Mouse (Mus musculus) heart, embryonic 10.5 days (tissue): ENCODE data around the gene Dnaaf1. TPM values are rescaled to one million over a fixed set of nuclear protein-coding genes. Genes with fewer than 3 reads are reported as not detected.

Experiments
- DNase-seq: peaks from one replicate; pipeline ENCODE4 v3.0.0-alpha.2; 2017; ENCODE audit warnings: low spot score
- H3K27ac ChIP-seq: fragments of 300-500 bp; sonication (generic); 2 replicates; pipeline ENCODE4 v1.5.1; 2016; ENCODE audit warnings: mild to moderate bottlenecking
- H3K27me3 ChIP-seq: fragments of 300-500 bp; sonication (generic); 2 replicates; pipeline ENCODE4 v1.6.1; 2016; ENCODE audit warnings: mild to moderate bottlenecking; ENCODE audit not compliant: poor library complexity, insufficient read depth, severe bottlenecking
- H3K36me3 ChIP-seq: fragments of 300-500 bp; sonication (generic); 2 replicates; pipeline ENCODE4 v1.6.1; 2016; ENCODE audit warnings: mild to moderate bottlenecking, moderate library complexity
- H3K4me1 ChIP-seq: fragments of 300-500 bp; sonication (generic); 2 replicates; pipeline ENCODE4 v1.6.1; 2016; ENCODE audit warnings: mild to moderate bottlenecking
- H3K4me3 ChIP-seq: fragments of 300-500 bp; sonication (generic); 2 replicates; pipeline ENCODE4 v1.5.1; 2016; ENCODE audit warnings: mild to moderate bottlenecking, moderate library complexity
- H3K9me3 ChIP-seq: fragments of 300-500 bp; sonication (generic); 2 replicates; pipeline ENCODE4 v1.6.1; 2016; ENCODE audit warnings: mild to moderate bottlenecking, moderate library complexity
- WGBS: fragments of 180-500 bp; shearing (Covaris S2); methylation state at CpG from one replicate; pipeline ENCODE4 v1.1.7; 2016; 5-methylcytosine and 5-hydroxymethylcytosine counted together
- polyA plus RNA-seq: library from polyadenylated mRNA; unstranded; fragments of >200 nt; fragmentation: Nextera tagmentation; extraction: Ambion mirVana; gene quantifications from 2 replicates; pipeline ENCODE4 v1.2.1, GENCODE M21; 2016

Dnaaf1 gene
- polyA plus RNA-seq, 1 experiment from 2014 or later: 0.31 TPM

DNA sequence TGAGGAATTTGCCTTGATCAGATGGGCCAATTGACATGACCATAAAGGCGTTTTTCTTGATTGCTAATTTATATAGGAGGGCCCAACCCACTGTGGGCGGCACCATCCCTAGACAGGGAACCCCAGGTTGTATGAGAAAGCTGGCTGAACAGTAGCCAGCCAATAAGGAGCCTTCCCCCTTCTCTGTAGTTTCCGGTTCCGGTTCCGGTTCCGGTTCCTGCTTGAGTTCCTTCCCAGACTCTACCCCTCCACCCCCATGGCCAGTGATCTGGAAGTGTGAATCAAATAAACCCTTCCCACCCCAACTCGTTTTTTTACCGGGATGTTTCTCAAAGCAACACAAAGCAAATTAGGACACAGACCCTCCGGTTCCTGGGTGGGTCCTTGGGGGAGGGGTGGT is 57.2 kb downstream of the Dnaaf1 start:
- Histone ChIP-seq H3K9me3 (no peaks in the 10 kb centered on the region), H3K27me3 (peaks cover 76% of the 10 kb centered on the region), H3K4me3 (no peak overlapping the region), H3K4me1 (peaks cover 47% of the 10 kb centered on the region), H3K36me3 (no peaks in the 10 kb centered on the region), H3K27ac (0 out of 2 replicates have a peak overlapping the region, but pooled peaks have one; percentile 33)
- no peak for DNase-seq
- WGBS: 77% methylated on average over 9 of the region's 9 CpGs

DNA sequence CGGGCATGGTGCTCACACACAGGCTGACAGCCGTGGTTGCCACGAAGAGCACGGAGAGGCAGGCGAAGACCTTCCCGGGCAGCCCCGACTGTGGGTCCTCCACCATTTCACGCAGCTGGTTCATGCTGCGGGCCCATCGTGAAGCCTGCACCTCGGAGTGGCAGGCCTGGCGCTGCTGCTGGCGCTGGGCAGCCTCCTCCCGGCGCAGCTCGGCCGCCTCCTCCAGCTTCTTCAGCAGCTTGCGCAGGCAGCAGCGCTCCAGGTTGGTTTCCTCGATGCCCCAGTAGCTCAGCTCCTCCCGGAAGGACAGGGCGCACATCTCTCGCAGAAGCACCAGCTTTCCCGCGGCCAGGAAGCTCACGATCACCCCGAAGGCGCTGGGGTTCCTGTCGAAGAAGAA is 57.9 kb downstream of the Dnaaf1 start:
- no peak for DNase-seq
- Histone ChIP-seq H3K9me3 (no peaks in the 10 kb centered on the region), H3K4me3 (peak overlapping the region; percentile 34), H3K27ac (peak overlapping the region; percentile 33; the same call in 1 of the 2 replicates), H3K36me3 (no peaks in the 10 kb centered on the region), H3K4me1 (peaks cover 40% of the 10 kb centered on the region), H3K27me3 (peaks cover 83% of the 10 kb centered on the region)
- 39% methylated on average over 29 of the region's 29 CpGs for WGBS

DNA sequence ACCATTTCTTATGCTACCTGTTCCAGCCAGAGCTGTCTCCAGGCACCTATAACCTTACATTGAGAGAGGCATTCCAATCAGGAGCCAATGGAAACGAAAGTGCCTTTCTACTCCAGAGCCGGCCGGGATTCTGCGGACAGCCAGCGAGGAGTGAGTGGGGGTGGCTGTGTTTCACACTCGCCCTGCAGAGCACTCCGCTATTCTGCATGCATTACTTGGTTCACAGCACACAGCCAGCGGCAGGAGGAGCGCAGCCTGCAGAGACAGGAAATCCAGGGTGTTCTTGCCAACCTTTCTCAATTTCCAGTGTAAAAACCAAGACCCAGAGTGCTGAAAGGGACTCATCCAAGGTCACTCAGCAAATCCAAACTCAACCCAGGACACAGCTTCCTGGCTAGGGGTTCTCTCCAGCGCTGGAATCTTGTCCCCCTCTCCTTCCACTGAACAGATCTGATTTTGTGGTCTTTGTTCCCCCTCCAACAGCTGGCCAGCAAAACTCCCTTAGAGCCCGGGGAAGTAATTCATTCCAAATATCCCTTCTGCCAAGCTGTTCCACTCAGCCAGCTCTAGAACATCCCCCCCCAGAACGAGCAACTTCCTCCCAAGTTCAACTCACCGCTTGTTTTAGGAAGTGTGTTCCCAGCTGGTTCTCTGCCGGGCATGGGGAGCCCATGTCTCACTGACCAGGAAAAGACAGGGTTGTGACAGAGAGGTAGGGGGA is 59.7 kb downstream of the Dnaaf1 start:
- DNase-seq: no peak

DNA sequence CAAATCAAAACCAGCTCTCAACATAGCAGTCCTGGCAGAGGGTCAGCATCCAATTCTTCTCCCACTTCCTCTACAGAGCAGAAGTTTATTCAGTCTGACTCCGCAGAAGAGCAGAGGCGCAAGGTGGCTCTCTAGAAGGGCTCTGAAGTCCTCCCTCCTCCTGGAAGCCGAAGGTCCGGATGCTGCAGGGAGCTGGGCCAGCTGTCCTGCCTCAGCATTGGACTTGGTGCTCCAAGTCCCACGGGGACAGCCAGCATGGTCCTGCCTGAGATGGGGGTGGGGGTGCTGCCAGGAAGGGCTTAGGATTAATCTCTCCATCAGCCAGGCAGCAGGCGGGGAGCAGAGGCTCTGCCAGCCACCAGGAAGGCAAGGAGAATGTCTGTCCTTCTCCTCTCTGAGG is 60.3 kb downstream of the Dnaaf1 start, which contains the start of gene Kcng4:
TSS of gene Kcng4 (minus strand) at position 303 of the 400 bp plus-strand sequence.
- H3K27ac ChIP-seq: peak within 1 kb of the TSS; percentile 24; the same call in 1 of the 2 replicates
- DNase-seq: no peak
- H3K9me3 ChIP-seq: no peaks in the 10 kb centered on the region
- H3K36me3 ChIP-seq: no peaks in the 10 kb centered on the region
- peaks cover 75% of the 10 kb centered on the region for H3K27me3 ChIP-seq
- H3K4me3 ChIP-seq: no peak within 1 kb of the TSS; the same call in 1 of the 2 replicates
- H3K4me1 ChIP-seq: peaks cover 38% of the 10 kb centered on the region
- WGBS: 32% methylated on average over 6 of the region's 6 CpGs

More for the DNA sequence above, 59.7 kb downstream of the Dnaaf1 start:
- Histone ChIP-seq H3K9me3 (no peaks in the 10 kb centered on the region), H3K27me3 (peaks cover 80% of the 10 kb centered on the region), H3K27ac (no peak overlapping the region), H3K36me3 (no peaks in the 10 kb centered on the region), H3K4me1 (peaks cover 38% of the 10 kb centered on the region), H3K4me3 (no peak overlapping the region; the same call in 1 of the 2 replicates)
- WGBS: 33% methylated on average over 14 of the region's 14 CpGs

DNA sequence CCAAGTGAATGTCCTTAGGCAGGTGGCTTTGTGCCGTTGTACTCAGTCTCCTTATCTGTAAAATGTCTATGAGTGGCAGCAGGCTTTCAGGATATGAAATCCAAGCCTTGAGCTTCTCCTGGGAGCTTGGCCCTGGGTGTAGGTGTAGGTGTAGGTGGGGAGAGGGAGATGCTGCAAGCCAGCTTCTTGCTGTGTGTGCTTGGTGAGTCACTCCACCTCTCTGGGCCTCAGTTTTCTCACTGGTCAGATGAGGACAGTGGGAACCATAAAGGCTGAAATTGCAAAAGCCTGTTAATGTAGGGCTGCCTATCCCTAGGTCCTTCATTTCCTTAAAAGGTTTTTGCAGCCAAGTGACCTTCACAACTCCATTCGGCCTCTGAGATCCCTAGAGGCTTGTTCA is 60.9 kb downstream of the Dnaaf1 start:
- no peak for DNase-seq
- Histone ChIP-seq H3K27ac (peak overlapping the region; percentile 24; the same call in 1 of the 2 replicates), H3K4me3 (no peak overlapping the region), H3K4me1 (peaks cover 38% of the 10 kb centered on the region), H3K9me3 (no peaks in the 10 kb centered on the region), H3K36me3 (no peaks in the 10 kb centered on the region), H3K27me3 (peaks cover 70% of the 10 kb centered on the region)
- WGBS: 21% methylated on average over 2 of the region's 2 CpGs

DNA sequence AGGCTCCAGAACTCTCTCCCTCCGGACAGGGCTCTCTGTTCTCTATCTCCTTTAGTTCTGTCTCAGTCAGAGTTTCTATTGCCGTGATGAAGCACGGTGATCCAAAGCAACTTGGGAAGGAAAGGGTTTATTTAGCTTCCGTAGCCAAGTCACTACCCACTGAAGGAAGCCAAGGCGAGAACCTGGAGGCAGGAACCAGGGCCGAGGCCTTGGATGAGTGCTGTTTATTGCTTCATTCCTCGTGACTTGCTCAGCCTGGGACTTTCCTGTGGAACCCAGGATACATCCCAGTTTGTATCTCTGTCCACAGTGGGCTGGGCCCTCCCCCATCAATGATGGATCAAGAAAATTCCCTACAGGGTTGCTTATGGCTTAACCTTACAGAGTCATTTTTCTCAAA is 61.7 kb downstream of the Dnaaf1 start:
- no peak for DNase-seq
- WGBS: 70% methylated on average over 7 of the region's 7 CpGs
- Histone ChIP-seq H3K4me1 (peaks cover 35% of the 10 kb centered on the region), H3K27ac (peak overlapping the region; percentile 23; the same call in 1 of the 2 replicates), H3K27me3 (peaks cover 62% of the 10 kb centered on the region), H3K36me3 (no peaks in the 10 kb centered on the region), H3K4me3 (no peak overlapping the region), H3K9me3 (no peaks in the 10 kb centered on the region)

DNA sequence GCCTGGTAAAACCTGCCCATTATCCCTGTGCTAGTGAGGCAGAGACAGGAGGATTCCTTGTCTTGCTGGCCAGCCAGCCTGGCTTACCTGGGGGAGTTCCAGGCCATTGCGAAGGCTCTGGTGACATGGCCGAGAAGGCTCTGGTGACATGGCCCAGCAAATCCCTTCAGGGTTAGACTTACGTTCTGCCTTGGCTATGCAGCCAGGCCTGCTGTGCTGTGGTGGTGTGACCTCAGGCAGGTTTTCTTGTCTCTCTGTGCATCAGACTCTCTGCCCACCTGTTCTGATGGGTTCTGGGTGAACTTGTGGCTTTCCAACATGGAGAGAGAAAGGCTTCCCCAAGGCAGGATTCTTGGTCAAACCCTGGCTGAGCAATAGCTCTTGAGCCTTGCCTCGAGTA is 62.3 kb downstream of the Dnaaf1 start:
- H3K4me3 ChIP-seq: no peak overlapping the region
- H3K4me1 ChIP-seq: peaks cover 30% of the 10 kb centered on the region
- H3K27me3 ChIP-seq: peaks cover 56% of the 10 kb centered on the region
- DNase-seq: no peak
- WGBS: 75% methylated on average over 4 of the region's 4 CpGs
- H3K27ac ChIP-seq: no peak overlapping the region
- no peaks in the 10 kb centered on the region for H3K9me3 ChIP-seq
- H3K36me3 ChIP-seq: no peaks in the 10 kb centered on the region

DNA sequence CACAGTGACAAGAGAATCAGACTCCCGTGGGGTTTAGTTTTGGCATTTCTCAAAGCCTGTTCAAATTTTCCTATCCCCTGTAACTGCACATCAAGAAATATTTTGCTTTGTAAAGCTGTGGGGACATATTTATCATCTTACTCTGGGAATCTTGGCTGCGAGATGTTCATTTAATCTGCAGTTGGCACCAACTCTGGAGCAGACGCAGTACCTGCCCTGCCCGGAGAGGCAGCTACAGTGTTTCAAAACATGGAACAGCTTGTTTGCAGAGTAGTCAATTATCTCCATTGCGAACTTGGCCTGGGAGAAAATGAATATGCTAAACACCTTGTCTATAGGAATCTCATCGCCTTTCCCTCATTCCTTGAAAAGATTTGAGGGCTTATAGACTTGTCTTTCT is 63.2 kb downstream of the Dnaaf1 start:
- Histone ChIP-seq H3K4me3 (no peak overlapping the region), H3K9me3 (no peaks in the 10 kb centered on the region), H3K27ac (no peak overlapping the region), H3K27me3 (peaks cover 47% of the 10 kb centered on the region), H3K4me1 (peaks cover 21% of the 10 kb centered on the region), H3K36me3 (no peaks in the 10 kb centered on the region)
- 81% methylated on average over 6 of the region's 6 CpGs for WGBS
- DNase-seq: no peak

DNA sequence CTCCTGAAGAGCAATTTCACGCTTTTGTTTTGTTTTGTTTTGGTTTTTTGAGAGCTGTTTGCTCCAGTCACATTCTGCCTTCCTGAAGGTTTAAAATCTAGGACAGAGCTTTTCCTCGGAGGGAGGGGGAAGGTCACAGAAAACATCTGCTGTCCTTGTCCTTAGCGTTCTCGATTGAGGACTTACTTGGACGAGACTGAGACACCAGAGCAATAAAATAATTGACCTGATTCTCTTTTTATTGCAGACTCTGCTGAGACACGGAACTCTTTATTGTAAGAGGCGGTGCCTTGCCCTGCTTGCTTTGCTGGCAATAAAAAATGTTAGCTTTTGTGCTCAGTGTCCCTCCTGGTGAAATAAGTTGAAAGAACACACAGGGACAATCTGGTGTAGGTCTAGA is 64.8 kb downstream of the Dnaaf1 start:
- WGBS: 81% methylated on average over 7 of the region's 7 CpGs
- Histone ChIP-seq H3K4me3 (no peak overlapping the region), H3K36me3 (no peaks in the 10 kb centered on the region)

DNA sequence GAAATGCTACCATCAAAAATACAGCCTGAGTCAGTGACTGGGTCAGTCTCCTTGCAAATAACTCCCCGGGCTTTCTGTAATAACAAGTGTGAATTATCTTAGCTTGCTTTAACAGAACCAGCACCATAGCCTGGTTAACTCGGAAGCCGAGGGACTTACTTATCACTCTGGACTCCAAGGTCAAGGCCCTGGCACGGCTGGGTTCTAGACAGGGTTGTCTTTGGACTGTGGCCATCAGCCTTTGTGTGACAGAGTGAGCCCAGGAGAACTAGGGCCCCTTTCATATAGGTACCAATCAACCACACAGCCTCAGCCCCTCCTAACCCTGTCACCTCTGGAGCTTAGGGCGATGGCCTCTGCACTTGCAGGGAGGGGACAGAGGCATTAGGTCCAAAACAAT is 66.0 kb downstream of the Dnaaf1 start:
- DNase-seq: no peak
- H3K4me1 ChIP-seq: peaks cover 5% of the 10 kb centered on the region
- WGBS: 74% methylated on average over 5 of the region's 5 CpGs

More for the DNA sequence above, 64.8 kb downstream of the Dnaaf1 start:
- DNase-seq: no peak
- Histone ChIP-seq H3K27me3 (peaks cover 34% of the 10 kb centered on the region), H3K4me1 (peaks cover 17% of the 10 kb centered on the region), H3K9me3 (no peaks in the 10 kb centered on the region), H3K27ac (no peak overlapping the region)

DNA sequence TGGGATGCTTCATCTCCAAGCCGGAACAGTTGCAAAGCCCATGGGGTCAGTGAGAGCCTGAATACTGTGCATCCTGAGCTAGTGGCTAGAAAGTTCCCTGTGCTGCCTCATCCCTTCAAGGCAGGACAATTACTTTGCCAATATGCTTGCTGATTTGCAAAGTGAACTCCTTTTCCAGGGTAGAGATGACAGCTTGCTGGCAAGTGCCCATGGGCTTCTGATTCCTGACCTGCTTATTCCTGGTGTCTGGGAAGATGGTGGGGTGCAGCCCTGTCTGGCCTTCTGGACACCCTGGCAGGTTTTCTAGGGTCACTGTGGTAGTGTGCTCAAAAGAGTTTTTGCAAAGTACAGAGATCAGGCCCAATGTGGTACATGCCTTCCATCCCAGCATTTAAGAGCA is 67.9 kb downstream of the Dnaaf1 start:
- no peak overlapping the region for H3K27ac ChIP-seq
- 0 out of 2 replicates have a peak, but pooled peaks cover 3% of the 10 kb centered on the region for H3K9me3 ChIP-seq
- H3K4me1 ChIP-seq: no peaks in the 10 kb centered on the region
- H3K36me3 ChIP-seq: no peaks in the 10 kb centered on the region
- DNase-seq: no peak
- WGBS: 92% methylated on average over 1 of the region's 1 CpGs
- H3K4me3 ChIP-seq: no peak overlapping the region
- H3K27me3 ChIP-seq: peaks cover 13% of the 10 kb centered on the region; the same call in 1 of the 2 replicates

More for the DNA sequence above, 66.0 kb downstream of the Dnaaf1 start:
- peaks cover 31% of the 10 kb centered on the region for H3K27me3 ChIP-seq
- H3K9me3 ChIP-seq: no peaks in the 10 kb centered on the region
- H3K36me3 ChIP-seq: no peaks in the 10 kb centered on the region
- H3K27ac ChIP-seq: no peak overlapping the region
- H3K4me3 ChIP-seq: no peak overlapping the region

DNA sequence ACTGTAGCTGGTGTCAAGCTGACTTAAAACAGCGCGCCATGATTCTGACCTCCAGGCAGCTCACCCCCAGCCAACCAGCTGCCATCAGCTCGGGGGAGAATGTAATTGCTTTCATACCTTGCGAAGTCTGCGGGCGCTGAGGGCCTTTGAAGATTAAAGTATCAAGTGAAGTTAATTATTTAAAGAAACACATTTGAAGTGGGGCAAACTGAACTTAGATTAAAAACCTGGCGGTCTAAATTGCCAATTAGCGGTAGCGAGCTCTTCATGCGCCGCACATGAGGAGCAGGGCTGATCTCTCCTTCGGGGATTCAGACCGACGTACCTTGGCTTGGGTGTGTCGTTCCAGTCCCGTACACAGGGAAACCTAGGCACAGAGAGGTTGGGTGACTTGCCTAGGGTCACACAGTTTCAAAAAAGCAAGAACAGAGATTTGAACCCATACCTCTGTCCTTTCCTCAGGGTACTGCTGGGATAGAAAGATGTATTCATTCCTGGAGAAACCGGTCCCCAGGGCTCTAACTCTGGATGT is 69.5 kb downstream of the Dnaaf1 start:
- H3K9me3 ChIP-seq: 0 out of 2 replicates have a peak, but pooled peaks cover 3% of the 10 kb centered on the region
- H3K27me3 ChIP-seq: peaks cover 13% of the 10 kb centered on the region; the same call in 1 of the 2 replicates
- H3K4me1 ChIP-seq: no peaks in the 10 kb centered on the region
- no peak overlapping the region for H3K27ac ChIP-seq
- WGBS: 83% methylated on average over 17 of the region's 17 CpGs
- no peak overlapping the region for H3K4me3 ChIP-seq
- no peak for DNase-seq
- H3K36me3 ChIP-seq: no peaks in the 10 kb centered on the region

DNA sequence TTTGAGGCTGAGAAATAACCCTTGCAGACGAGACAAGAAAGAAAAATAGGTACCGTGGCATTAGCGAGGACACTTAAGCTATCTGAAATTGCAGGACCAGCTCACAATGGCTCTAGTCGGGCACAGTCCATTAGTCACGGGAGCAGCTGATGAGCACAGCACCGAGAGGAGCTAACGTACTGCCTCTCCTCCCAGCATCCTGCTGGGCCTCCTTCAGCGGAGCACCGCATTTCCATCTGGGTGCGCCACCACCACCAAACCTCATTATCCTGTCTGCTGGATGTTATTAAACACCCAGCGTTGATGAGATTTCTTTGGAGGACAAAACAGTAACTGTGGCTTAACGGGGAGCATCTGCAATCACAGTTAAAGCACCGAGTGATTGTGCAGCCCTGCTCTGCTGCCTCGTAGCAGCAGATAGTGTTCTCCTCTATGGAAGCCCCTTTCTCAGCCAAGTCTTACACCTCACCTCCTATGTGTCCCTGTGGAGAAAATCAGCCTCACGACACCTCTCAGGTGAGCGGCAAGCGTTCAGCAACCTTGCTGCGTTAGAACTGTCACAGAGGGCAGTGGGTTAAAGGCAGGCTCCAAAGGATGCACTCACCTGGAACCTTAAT is 70.1 kb downstream of the Dnaaf1 start:
- no peak for DNase-seq
- H3K27ac ChIP-seq: no peak overlapping the region
- no peaks in the 10 kb centered on the region for H3K36me3 ChIP-seq
- 0 out of 2 replicates have a peak, but pooled peaks cover 3% of the 10 kb centered on the region for H3K9me3 ChIP-seq
- WGBS: 73% methylated on average over 18 of the region's 18 CpGs
- no peaks in the 10 kb centered on the region for H3K4me1 ChIP-seq
- no peak overlapping the region for H3K4me3 ChIP-seq
- H3K27me3 ChIP-seq: peaks cover 13% of the 10 kb centered on the region; the same call in 1 of the 2 replicates
